Mouse (Mus musculus) heart, postnatal 0 days (tissue): ENCODE measurements around the gene Ccdc124. TPM values are rescaled to one million over a fixed set of nuclear protein-coding genes. Genes with fewer than 3 reads are reported as not detected.

ENCODE experiments used
- ATAC-seq: fragments of 200-750 bp; cut with Nextera tagmentation; 2 replicates; pipeline ENCODE4 v1.8.0; 2017; ENCODE audit warnings: low read depth, moderate number of reproducible peaks, moderate library complexity; ENCODE audit not compliant: insufficient read depth
- DNase-seq: peaks from one replicate; pipeline ENCODE4 v3.0.0-alpha.2; 2016; ENCODE audit warnings: low spot score
- H3K27ac ChIP-seq: fragments of 300-500 bp; sonication (generic); 2 replicates; pipeline ENCODE4 v1.5.1; 2014; ENCODE audit warnings: low read depth, mild to moderate bottlenecking
- H3K27me3 ChIP-seq: fragments of 300-500 bp; sonication (generic); 2 replicates; pipeline ENCODE4 v1.6.1; 2014; ENCODE audit warnings: low read length, mixed read lengths; ENCODE audit not compliant: control insufficient read depth, insufficient read depth
- H3K36me3 ChIP-seq: fragments of 300-500 bp; sonication (generic); replicated peaks from 2 replicates; pipeline ENCODE4 v1.6.1; 2014; ENCODE audit warnings: low read length, mixed read lengths; ENCODE audit not compliant: control insufficient read depth, insufficient read depth
- H3K4me1 ChIP-seq: fragments of 300-500 bp; sonication (generic); 2 replicates; pipeline ENCODE4 v1.6.1; 2014; ENCODE audit warnings: antibody characterized with exemption; ENCODE audit not compliant: control insufficient read depth, insufficient read depth
- H3K4me2 ChIP-seq: fragments of 300-500 bp; sonication (generic); 2 replicates; pipeline ENCODE4 v1.6.1; 2014; ENCODE audit warnings: low read depth, mild to moderate bottlenecking, low read length, moderate library complexity
- H3K4me3 ChIP-seq: fragments of 300-500 bp; sonication (generic); 2 replicates; pipeline ENCODE4 v1.5.1; 2014; ENCODE audit warnings: low read depth, low read length
- H3K9ac ChIP-seq: fragments of 300-500 bp; sonication (generic); replicated peaks from 2 replicates; pipeline ENCODE4 v1.6.1; 2014; ENCODE audit warnings: low read depth, low read length, mixed read lengths
- H3K9me3 ChIP-seq: fragments of 300-500 bp; sonication (generic); replicated peaks from 2 replicates; pipeline ENCODE4 v1.6.1; 2016; ENCODE audit warnings: low read length; ENCODE audit not compliant: control insufficient read depth
- CTCF ChIP-seq: IDR thresholded peaks from 2 replicates; pipeline ENCODE4 v1.5.1; 2016; ENCODE audit warnings: antibody characterized with exemption, control low read depth, low read depth
- EP300 ChIP-seq: IDR thresholded peaks from 2 replicates; pipeline ENCODE4 v1.6.1; 2016; ENCODE audit warnings: antibody characterized with exemption, low read depth
- WGBS: fragments of 180-500 bp; shearing (Covaris S2); extraction: QIAGEN DNeasy Blood & Tissue Kit; methylation state at CpG from one replicate; pipeline ENCODE4 v1.1.7; 2014; 5-methylcytosine and 5-hydroxymethylcytosine counted together
- polyA plus RNA-seq: library from polyadenylated mRNA; unstranded; fragments of >200 nt; fragmentation: Nextera tagmentation; extraction: Ambion mirVana; gene quantifications from 2 replicates; pipeline ENCODE4 v1.2.1, GENCODE M21; 2015
- total RNA-seq: library from RNA; depleted of rRNA; stranded (reverse); fragments of >200 nt; gene quantifications from 2 replicates; pipeline ENCODE4 v1.2.3, GENCODE M21; 2014; ENCODE audit warnings: low replicate concordance

Gene Ccdc124
- total and polyA plus RNA-seq, 2 experiments from 2014 or later: 12.6 to 77.9 TPM

DNA sequence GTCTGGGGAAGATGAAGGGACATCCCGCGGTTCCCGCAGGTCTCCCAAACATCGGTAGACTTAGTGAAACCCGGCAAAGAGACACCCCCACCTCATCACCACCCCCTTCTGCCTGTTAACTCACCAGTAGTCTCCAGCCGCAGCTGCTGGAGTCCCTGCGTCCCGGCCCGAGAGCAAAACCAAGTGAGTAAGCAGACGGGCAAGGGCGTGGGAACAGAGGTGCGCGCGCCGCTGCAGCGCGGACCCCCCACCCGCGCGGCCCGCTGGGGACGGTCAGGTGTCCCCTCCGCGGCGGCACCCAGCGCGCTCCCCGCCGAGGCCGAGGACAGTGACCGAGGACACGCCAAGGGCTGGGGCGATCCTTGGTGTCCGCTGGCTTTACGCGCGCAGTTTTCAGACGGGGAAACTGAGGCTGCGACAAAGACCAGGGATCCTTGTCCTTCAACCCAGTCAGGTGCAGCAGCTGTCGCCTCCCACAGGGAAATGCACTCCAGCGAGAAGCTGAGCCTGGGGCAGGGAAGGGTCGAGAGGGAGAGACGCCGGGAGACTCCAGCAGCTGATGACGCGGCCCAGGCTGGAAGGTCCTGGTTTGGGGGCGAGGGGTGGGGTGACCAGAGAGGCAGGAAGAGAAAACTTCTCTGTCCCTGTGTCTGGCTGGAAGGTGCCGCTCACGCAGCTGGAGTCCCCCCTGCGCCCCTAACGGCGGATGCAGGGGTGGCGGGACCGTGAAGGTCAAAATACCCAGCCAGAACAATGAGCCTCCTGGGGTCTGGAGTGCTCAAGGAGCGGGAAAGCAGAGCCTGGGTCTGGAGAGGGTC lies 10.7 kb downstream of the Ccdc124 start, which contains the start of gene Kcnn1:
Gene Kcnn1 (minus strand): TSS at position 435 of the 818 bp plus-strand sequence.
- Histone ChIP-seq H3K9me3 (no peaks in the 10 kb centered on the region), H3K4me2 (peak within 1 kb of the TSS; percentile 83), H3K4me1 (peaks cover 12% of the 10 kb centered on the region; the same call in 1 of the 2 replicates), H3K27me3 (peaks cover 16% of the 10 kb centered on the region; the same call in 1 of the 2 replicates), H3K4me3 (peak within 1 kb of the TSS; percentile 63), H3K36me3 (0 out of 2 replicates have a peak, but pooled peaks cover under 1% of the 10 kb centered on the region), H3K27ac (peak within 1 kb of the TSS; percentile 78), H3K9ac (peak within 1 kb of the TSS; percentile 63)
- DNase-seq (no peak), ATAC-seq (peak; percentile 10)
- peak; percentile 21 for TF ChIP-seq CTCF
- TF ChIP-seq EP300: no peak
- WGBS: 1% methylated on average over 54 of the region's 55 CpGs

DNA sequence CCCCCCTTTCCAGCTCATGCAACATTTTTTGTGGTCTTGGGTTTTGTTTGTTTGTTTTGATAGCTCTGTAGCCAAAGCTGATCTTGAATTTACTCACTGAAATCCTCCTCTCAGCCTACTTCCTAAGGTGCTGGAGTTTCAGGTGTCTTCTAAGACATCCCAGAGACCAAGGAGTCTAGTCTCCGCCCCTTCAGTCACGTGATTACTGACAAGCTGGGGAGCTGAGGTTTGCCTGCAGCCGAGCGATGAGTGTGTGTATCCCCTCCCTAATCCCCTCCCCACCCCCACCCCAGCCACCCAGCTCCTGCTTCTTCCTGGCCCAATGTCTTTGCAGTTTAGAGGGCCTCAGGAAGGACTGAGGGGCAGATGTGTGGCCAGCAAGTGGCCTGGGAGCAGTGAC lies 16.2 kb downstream of the Ccdc124 start:
- H3K4me3 ChIP-seq: no peak overlapping the region
- H3K27ac ChIP-seq: no peak overlapping the region
- H3K27me3 ChIP-seq: 0 out of 2 replicates have a peak, but pooled peaks cover 3% of the 10 kb centered on the region
- H3K9me3 ChIP-seq: no peaks in the 10 kb centered on the region
- no peak overlapping the region for H3K4me2 ChIP-seq
- H3K4me1 ChIP-seq: no peaks in the 10 kb centered on the region; the same call in 1 of the 2 replicates
- WGBS: 38% methylated on average over 4 of the region's 4 CpGs
- no peak overlapping the region for H3K9ac ChIP-seq
- no peak for TF ChIP-seq CTCF
- no peak for TF ChIP-seq EP300
- ATAC-seq (no peak), DNase-seq (no peak)
- H3K36me3 ChIP-seq: no peaks in the 10 kb centered on the region

DNA sequence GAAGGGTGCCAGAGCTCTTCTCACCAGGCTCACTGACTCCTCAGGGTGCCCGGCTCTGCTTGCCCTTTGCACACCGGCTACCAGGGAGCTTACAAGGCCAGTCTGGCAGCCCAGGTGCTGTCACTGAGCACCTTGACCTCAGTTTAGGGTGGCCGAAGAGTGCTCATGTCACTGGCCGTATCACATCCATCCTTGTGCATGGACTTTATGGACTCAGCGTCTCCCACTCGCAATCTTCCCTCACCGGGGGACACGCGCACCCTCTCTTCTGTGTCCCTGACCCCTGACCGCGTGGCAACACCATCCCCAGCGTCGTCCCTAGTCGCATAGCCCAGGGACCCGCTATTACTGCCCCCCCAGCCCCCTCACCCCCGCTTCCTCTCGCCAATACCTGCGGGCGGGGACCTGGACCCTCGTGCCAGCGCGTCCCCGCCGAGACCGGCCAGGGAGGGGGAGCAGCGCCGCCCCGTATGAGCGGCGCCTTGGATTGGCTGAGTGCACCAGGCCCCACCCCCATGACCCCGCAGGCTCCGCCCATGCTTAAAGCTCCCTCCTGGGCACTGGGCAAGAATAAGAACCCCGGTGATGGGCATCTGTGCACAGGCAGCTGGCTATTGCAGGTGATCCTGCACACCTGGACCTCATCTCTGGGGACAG lies 17.1 kb downstream of the Ccdc124 start:
- Histone ChIP-seq H3K4me1 (no peaks in the 10 kb centered on the region), H3K9me3 (no peaks in the 10 kb centered on the region), H3K9ac (0 out of 2 replicates have a peak overlapping the region, but pooled peaks have one; percentile 27), H3K4me2 (peak overlapping the region; percentile 72), H3K4me3 (peak overlapping the region; percentile 46), H3K27me3 (no peaks in the 10 kb centered on the region), H3K27ac (no peak overlapping the region), H3K36me3 (no peaks in the 10 kb centered on the region)
- ATAC-seq (peak; percentile 78), DNase-seq (no peak)
- 5% methylated on average over 33 of the region's 33 CpGs for WGBS
- no peak for TF ChIP-seq EP300
- no peak for TF ChIP-seq CTCF

DNA sequence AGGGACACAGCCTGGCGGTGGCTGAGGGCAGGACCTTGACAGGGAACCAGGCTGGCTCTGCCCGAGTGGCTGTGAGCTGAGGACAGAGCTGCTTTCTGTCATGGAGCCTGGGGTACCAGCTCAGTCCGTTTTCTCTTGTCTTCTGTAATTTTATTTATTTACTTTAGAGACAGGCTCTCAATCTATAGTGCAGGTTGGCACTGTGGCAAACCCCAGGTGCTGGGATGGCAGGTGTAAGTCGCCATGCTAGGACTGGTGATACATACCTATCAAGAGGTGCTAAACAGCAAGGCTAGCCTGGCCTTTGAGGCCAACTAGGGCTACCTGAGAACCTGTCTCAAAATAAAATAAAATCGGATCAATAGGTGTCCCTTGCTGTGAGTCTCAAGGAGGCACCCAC lies 17.7 kb downstream of the Ccdc124 start:
- no peaks in the 10 kb centered on the region for H3K36me3 ChIP-seq
- WGBS: 68% methylated on average over 5 of the region's 5 CpGs
- no peak for DNase-seq
- no peak overlapping the region for H3K9ac ChIP-seq
- no peak overlapping the region for H3K27ac ChIP-seq
- no peak overlapping the region for H3K4me2 ChIP-seq
- H3K4me3 ChIP-seq: no peak overlapping the region
- no peak for ATAC-seq
- TF ChIP-seq CTCF (no peak), EP300 (no peak)
- H3K9me3 ChIP-seq: no peaks in the 10 kb centered on the region
- no peaks in the 10 kb centered on the region for H3K4me1 ChIP-seq
- H3K27me3 ChIP-seq: no peaks in the 10 kb centered on the region

DNA sequence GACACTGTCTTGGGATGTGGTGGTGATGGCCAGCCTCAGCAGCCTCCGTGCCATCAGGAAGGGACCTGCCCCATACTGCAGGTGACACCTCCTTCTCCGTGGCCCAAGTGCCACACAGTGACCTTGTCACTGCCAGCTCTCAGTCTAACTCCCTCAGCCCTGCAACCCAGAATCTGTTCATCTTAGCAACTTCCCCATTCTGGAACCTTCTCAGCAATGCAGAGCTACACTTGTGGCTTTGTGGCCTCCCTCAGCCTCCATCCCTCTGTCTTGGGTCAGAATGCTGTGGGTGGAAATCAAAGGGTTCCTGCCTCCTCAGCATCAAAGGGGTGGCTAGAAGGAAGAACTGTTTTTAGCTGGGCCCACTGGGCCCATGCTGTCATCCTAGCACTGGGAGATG lies 19.9 kb downstream of the Ccdc124 start:
- Histone ChIP-seq H3K4me2 (no peak overlapping the region), H3K9me3 (no peaks in the 10 kb centered on the region), H3K27me3 (no peaks in the 10 kb centered on the region), H3K4me1 (no peaks in the 10 kb centered on the region), H3K9ac (no peak overlapping the region), H3K36me3 (no peaks in the 10 kb centered on the region), H3K4me3 (no peak overlapping the region), H3K27ac (no peak overlapping the region)
- TF ChIP-seq EP300 (no peak), CTCF (no peak)
- WGBS: 68% methylated on average over 2 of the region's 2 CpGs
- no peak for ATAC-seq
- DNase-seq: no peak
